Mouse (Mus musculus): Measurements from ENCODE around the gene Gm19935.

- no peak for TF ChIP-seq CTCF (IDR thresholded peaks at IDR 0.05; ENCODE audit: low read depth)
- TF ChIP-seq EP300 (IDR thresholded peaks at IDR 0.05; ENCODE audit: low read depth) = no peak
These were observed 20.2 kb upstream of the Gm19935 start for GRCm38 (mm10) chr8:90837440-90837839.

Data from heart, postnatal 0 days (tissue).